Mouse (Mus musculus) ES-E14 (cell line): ENCODE results near the gene Olfr730. TPM values are rescaled to one million over a fixed set of nuclear protein-coding genes. Genes with fewer than 3 reads are reported as not detected.

Source experiments
- DNase-seq: peaks from one replicate; pipeline ENCODE4 v3.0.0-alpha.2; 2013; ENCODE audit warnings: low read depth, low spot score
- H3K27ac ChIP-seq: 2 replicates; pipeline ENCODE4 v1.5.1; 2012; ENCODE audit warnings: low read depth, mild to moderate bottlenecking, low read length, moderate library complexity, mixed read lengths; ENCODE audit not compliant: poor library complexity, insufficient read depth, severe bottlenecking
- H3K36me3 ChIP-seq: 2 replicates; pipeline ENCODE4 v1.6.1; 2012; ENCODE audit warnings: mild to moderate bottlenecking, low read length, moderate library complexity, mixed read lengths; ENCODE audit not compliant: control insufficient read depth, poor library complexity, insufficient read depth, severe bottlenecking
- H3K4me1 ChIP-seq, 2 experiments: fragments of 150-350 bp in 1 of 2; sonication (generic) in 1 of 2; 2 replicates each; pipeline ENCODE4 v1.6.1; 2012; ENCODE audit warnings: low read length in 2 of 2, mild to moderate bottlenecking in 1 of 2, mixed read lengths in 1 of 2; ENCODE audit not compliant: control insufficient read depth in 2 of 2, insufficient read depth in 2 of 2, poor library complexity in 1 of 2
- H3K4me3 ChIP-seq, 2 experiments: fragments of 150-350 bp in 1 of 2; sonication (generic) in 1 of 2; 2 replicates each; pipeline ENCODE4 v1.5.1; 2012; ENCODE audit warnings: low read length in 2 of 2, low read depth in 1 of 2, mild to moderate bottlenecking in 1 of 2, mixed read lengths in 1 of 2; ENCODE audit not compliant: insufficient read depth in 1 of 2, poor library complexity in 1 of 2, severe bottlenecking in 1 of 2
- H3K9ac ChIP-seq: 2 replicates; pipeline ENCODE4 v1.6.1; 2012; ENCODE audit warnings: low read depth, mild to moderate bottlenecking, low read length, mixed read lengths; ENCODE audit not compliant: poor library complexity, insufficient read depth, severe bottlenecking
- H3K9me3 ChIP-seq: fragments of 150-350 bp; sonication (generic); 2 replicates; pipeline ENCODE4 v1.6.1; 2012; ENCODE audit warnings: low read depth, mild to moderate bottlenecking, low read length; ENCODE audit not compliant: control insufficient read depth, insufficient read depth
- CHD2 ChIP-seq: IDR thresholded peaks from 2 replicates; pipeline ENCODE4 v1.6.1; 2014; ENCODE audit warnings: mild to moderate bottlenecking, low read depth, low read length, inconsistent platforms
- HCFC1 ChIP-seq: IDR thresholded peaks from 2 replicates; pipeline ENCODE4 v1.6.1; 2012; ENCODE audit warnings: low read length, inconsistent platforms, borderline replicate concordance; ENCODE audit not compliant: insufficient read depth
- MAFK ChIP-seq: IDR thresholded peaks from 2 replicates; pipeline ENCODE4 v1.6.1; 2014; ENCODE audit warnings: mild to moderate bottlenecking, low read depth, low read length, inconsistent platforms; ENCODE audit not compliant: insufficient read depth
- ZC3H11A ChIP-seq: IDR thresholded peaks from 2 replicates; pipeline ENCODE4 v1.6.1; 2012; ENCODE audit warnings: low read depth, mild to moderate bottlenecking, inconsistent platforms, low read length, borderline replicate concordance
- ZNF384 ChIP-seq: IDR thresholded peaks from 2 replicates; pipeline ENCODE4 v1.6.1; 2012; ENCODE audit warnings: low read depth, low read length, inconsistent platforms
- in situ Hi-C, 2 experiments: fragments of 600-800 bp; cut with MboI; formaldehyde crosslinking; loops; one replicate each; pipeline ENCODE4 v1.15.1; 2025; ENCODE audit warnings: low sequenced_read_pairs in 2 of 2, inconsistent platforms in 1 of 2; ENCODE audit not compliant: unreplicated experiment in 2 of 2
- total RNA-seq: library from RNA; depleted of rRNA; stranded (reverse); fragments of 300-350 nt; gene quantifications from 2 replicates; pipeline ENCODE4 v1.2.3, GENCODE M21; 2012; rRNA removed

The Olfr730 gene
- not detected in 2 replicates for total RNA-seq

- no peak for DNase-seq
- Histone ChIP-seq H3K4me1 (no peaks in the 10 kb centered on the region), H3K9me3 (peaks cover 10% of the 10 kb centered on the region), H3K27ac (no peak within 1 kb of the TSS), H3K9ac (no peak within 1 kb of the TSS), H3K36me3 (no peaks in the 10 kb centered on the region), H3K4me3 (no peak within 1 kb of the TSS)
- in situ Hi-C loops: no loop called here
- no peak for TF ChIP-seq CHD2
- no peak for TF ChIP-seq ZNF384
- no peak for TF ChIP-seq HCFC1
- no peak for TF ChIP-seq ZC3H11A
- TF ChIP-seq MAFK: no peak
Observed at GRCm38 (mm10) chr14:50188098-50188497, at the start of gene Olfr730. Gene Olfr730, minus strand, starts transcription at chr14:50188198.

GRCm38 (mm10) chr14:50152810-50153209 is 35.2 kb downstream of the Olfr730 start, which contains the start of gene Olfr729:
Gene Olfr729, minus strand, starts transcription at chr14:50152910.
- H3K27ac ChIP-seq: no peak within 1 kb of the TSS
- no peaks in the 10 kb centered on the region for H3K36me3 ChIP-seq
- H3K4me1 ChIP-seq: no peaks in the 10 kb centered on the region
- no peak for DNase-seq
- no peak within 1 kb of the TSS for H3K9ac ChIP-seq
- H3K9me3 ChIP-seq: no peaks in the 10 kb centered on the region
- H3K4me3 ChIP-seq: no peak within 1 kb of the TSS
- TF ChIP-seq MAFK (no peak), CHD2 (no peak), ZNF384 (no peak), HCFC1 (no peak), ZC3H11A (no peak)
- in situ Hi-C loops: no loop called here

GRCm38 (mm10) chr14:50142580-50142979 is 45.4 kb downstream of the Olfr730 start, which contains the start of gene Olfr728:
Gene Olfr728, minus strand, starts transcription at chr14:50142680.
- in situ Hi-C loops: no loop called here
- H3K9ac ChIP-seq: no peak within 1 kb of the TSS
- no peaks in the 10 kb centered on the region for H3K9me3 ChIP-seq
- H3K4me3 ChIP-seq: no peak within 1 kb of the TSS
- no peak for DNase-seq
- TF ChIP-seq ZNF384 (no peak), CHD2 (no peak), MAFK (no peak), ZC3H11A (no peak), HCFC1 (no peak)
- no peaks in the 10 kb centered on the region for H3K36me3 ChIP-seq
- no peak within 1 kb of the TSS for H3K27ac ChIP-seq
- no peaks in the 10 kb centered on the region for H3K4me1 ChIP-seq

Other genes with a start within 250 kb of the Olfr730 start
- not detected in 2 replicates for gene Olfr724, start 224.9 kb downstream of the Olfr730 start, total RNA-seq
- not detected in 2 replicates for gene Olfr725, start 147.8 kb downstream of the Olfr730 start, total RNA-seq
- not detected in 2 replicates for gene Olfr726, start 97.2 kb downstream of the Olfr730 start, total RNA-seq
- gene Olfr727, start 65.0 kb downstream of the Olfr730 start, total RNA-seq: not detected in 2 replicates
- not detected in 2 replicates for gene Olfr728, start 45.5 kb downstream of the Olfr730 start, total RNA-seq
- not detected in 2 replicates for gene Olfr729, start 35.3 kb downstream of the Olfr730 start, total RNA-seq
- not detected in 2 replicates for gene Olfr731, start 53.7 kb upstream of the Olfr730 start, total RNA-seq
- gene Olfr732, start 96.0 kb upstream of the Olfr730 start, total RNA-seq: not detected in 2 replicates
- not detected in 2 replicates for gene Olfr733, start 113.3 kb upstream of the Olfr730 start, total RNA-seq
- gene Olfr734, start 138.6 kb upstream of the Olfr730 start, total RNA-seq: not detected in 2 replicates
- not detected in 2 replicates for gene Olfr735, start 160.7 kb upstream of the Olfr730 start, total RNA-seq
- not detected in 2 replicates for gene Tlr11, start 169.7 kb upstream of the Olfr730 start, total RNA-seq
- gene Olfr736, start 193.0 kb upstream of the Olfr730 start, total RNA-seq: not detected in 2 replicates
- not detected in 2 replicates for gene Olfr738, start 219.4 kb upstream of the Olfr730 start, total RNA-seq
- gene Olfr739, start 230.4 kb upstream of the Olfr730 start, total RNA-seq: not detected in 2 replicates